Mouse (Mus musculus) cerebellum, postnatal 25 days (tissue): ENCODE results near the gene Bmpr1a.
A peak's percentile ranks its signal among the peaks of the same experiment; 100 is the strongest.

Experiments used
- DNase-seq, 2 experiments: peaks; one replicate each; pipeline ENCODE4 v3.0.0; 2021; ENCODE audit warnings: mixed read lengths in 2 of 2

Gene Bmpr1a

GRCm38 (mm10) chr14:34504377-34504776, 1.2 kb upstream of the Bmpr1a start:
- DNase-seq = no peak

GRCm38 (mm10) chr14:34503759-34504158, 618 bp upstream of the Bmpr1a start:
- DNase-seq = no peak

- peak; percentile 96 for DNase-seq
Observed at GRCm38 (mm10) chr14:34502475-34503324, 441 bp downstream of the Bmpr1a start.

- DNase-seq = peak; percentile 70 to 73
Observed at GRCm38 (mm10) chr14:34501804-34502474, 1.2 kb downstream of the Bmpr1a start.

GRCm38 (mm10) chr14:34501447-34501803, 1.7 kb downstream of the Bmpr1a start:
- no peak for DNase-seq

- no peak for DNase-seq
Observed at GRCm38 (mm10) chr14:34500309-34500708, 2.8 kb downstream of the Bmpr1a start.

GRCm38 (mm10) chr14:34499664-34500063, 3.5 kb downstream of the Bmpr1a start:
- DNase-seq = no peak

GRCm38 (mm10) chr14:34497346-34497745, 5.8 kb downstream of the Bmpr1a start:
- DNase-seq = no peak

- no peak for DNase-seq
Observed at GRCm38 (mm10) chr14:34493682-34494081, 9.5 kb downstream of the Bmpr1a start.

- no peak for DNase-seq
Observed at GRCm38 (mm10) chr14:34492688-34493087, 10.5 kb downstream of the Bmpr1a start.

- no peak for DNase-seq
Observed at GRCm38 (mm10) chr14:34490965-34491364, 12.2 kb downstream of the Bmpr1a start.

- DNase-seq = no peak
Observed at GRCm38 (mm10) chr14:34489928-34490327, 13.2 kb downstream of the Bmpr1a start.

- no peak for DNase-seq
Observed at GRCm38 (mm10) chr14:34486169-34486568, 17.0 kb downstream of the Bmpr1a start.

- DNase-seq = no peak
Observed at GRCm38 (mm10) chr14:34483469-34484341, 19.4 kb downstream of the Bmpr1a start.

GRCm38 (mm10) chr14:34471591-34471990, 31.6 kb downstream of the Bmpr1a start:
- DNase-seq = no peak

GRCm38 (mm10) chr14:34466291-34466690, 36.9 kb downstream of the Bmpr1a start:
- DNase-seq = no peak

- DNase-seq = no peak
Observed at GRCm38 (mm10) chr14:34459386-34459785, 43.8 kb downstream of the Bmpr1a start.

- peak; percentile 31 to 75 for DNase-seq
Observed at GRCm38 (mm10) chr14:34458880-34459279, 44.3 kb downstream of the Bmpr1a start.

- no peak for DNase-seq
Observed at GRCm38 (mm10) chr14:34454282-34454681, 48.9 kb downstream of the Bmpr1a start.

GRCm38 (mm10) chr14:34453648-34454047, 49.5 kb downstream of the Bmpr1a start:
- no peak for DNase-seq

GRCm38 (mm10) chr14:34451872-34452271, 51.3 kb downstream of the Bmpr1a start:
- DNase-seq = no peak

GRCm38 (mm10) chr14:34450451-34450850, 52.7 kb downstream of the Bmpr1a start:
- no peak for DNase-seq

GRCm38 (mm10) chr14:34449807-34450206, 53.3 kb downstream of the Bmpr1a start:
- no peak for DNase-seq
